Mouse (Mus musculus) skeletal muscle tissue, adult 2 months (tissue): ENCODE measurements around the gene Tyw3.

ENCODE experiments used
- DNase-seq: peaks from one replicate; pipeline ENCODE4 v3.0.0-alpha.2; 2012; ENCODE audit warnings: low read depth, low spot score

Tyw3 gene

GRCm38 (mm10) chr3:154565437-154565836 lies 31.5 kb downstream of the Tyw3 start:
- no peak for DNase-seq

GRCm38 (mm10) chr3:154562192-154562591 lies 34.7 kb downstream of the Tyw3 start:
- no peak for DNase-seq

GRCm38 (mm10) chr3:154551035-154551411 lies 45.9 kb downstream of the Tyw3 start:
- DNase-seq: no peak

- no peak for DNase-seq
Observed at GRCm38 (mm10) chr3:154550326-154551034, 46.4 kb downstream of the Tyw3 start.

- DNase-seq: no peak
Observed at GRCm38 (mm10) chr3:154548868-154549301, 48.0 kb downstream of the Tyw3 start.

- DNase-seq: no peak
Observed at GRCm38 (mm10) chr3:154547549-154548426, 49.1 kb downstream of the Tyw3 start.

- no peak for DNase-seq
Observed at GRCm38 (mm10) chr3:154546234-154546633, 50.7 kb downstream of the Tyw3 start.

GRCm38 (mm10) chr3:154540086-154540911 lies 56.6 kb downstream of the Tyw3 start:
- DNase-seq: peak; percentile 24

- no peak for DNase-seq
Observed at GRCm38 (mm10) chr3:154536134-154536533, 60.8 kb downstream of the Tyw3 start.

- peak; percentile 34 for DNase-seq
Observed at GRCm38 (mm10) chr3:154533246-154533645, 63.7 kb downstream of the Tyw3 start.

GRCm38 (mm10) chr3:154528973-154529372 lies 67.9 kb downstream of the Tyw3 start:
- DNase-seq: no peak

GRCm38 (mm10) chr3:154526610-154527009 lies 70.3 kb downstream of the Tyw3 start:
- DNase-seq: no peak
